Mouse (Mus musculus) forebrain, embryonic 15.5 days (tissue): ENCODE results near the gene Slco3a1. TPM values are rescaled to one million over a fixed set of nuclear protein-coding genes. Genes with fewer than 3 reads are reported as not detected.

Experiments used
- ATAC-seq: fragments of 200-750 bp; cut with Nextera tagmentation; replicated peaks from 2 replicates; pipeline ENCODE4 v1.8.0; 2017; ENCODE audit warnings: mild to moderate bottlenecking, moderate TSS enrichment, moderate library complexity
- H3K27ac ChIP-seq: fragments of 300-500 bp; sonication (generic); replicated peaks from 2 replicates; pipeline ENCODE4 v1.5.1; 2015; ENCODE audit warnings: mild to moderate bottlenecking, inconsistent platforms
- H3K27me3 ChIP-seq: fragments of 300-500 bp; sonication (generic); 2 replicates; pipeline ENCODE4 v1.6.1; 2015; ENCODE audit warnings: inconsistent platforms
- H3K36me3 ChIP-seq: fragments of 300-500 bp; sonication (generic); 2 replicates; pipeline ENCODE4 v1.6.1; 2015; ENCODE audit warnings: mild to moderate bottlenecking, inconsistent platforms
- H3K4me1 ChIP-seq: fragments of 300-500 bp; sonication (generic); 2 replicates; pipeline ENCODE4 v1.6.1; 2015; ENCODE audit warnings: inconsistent platforms
- H3K4me2 ChIP-seq: fragments of 300-500 bp; sonication (generic); replicated peaks from 2 replicates; pipeline ENCODE4 v1.6.1; 2015; ENCODE audit warnings: mild to moderate bottlenecking, inconsistent platforms
- H3K4me3 ChIP-seq: fragments of 300-500 bp; sonication (generic); 2 replicates; pipeline ENCODE4 v1.5.1; 2015; ENCODE audit warnings: mild to moderate bottlenecking, inconsistent platforms
- H3K9ac ChIP-seq: fragments of 300-500 bp; sonication (generic); replicated peaks from 2 replicates; pipeline ENCODE4 v1.6.1; 2015; ENCODE audit warnings: mild to moderate bottlenecking, inconsistent platforms
- H3K9me3 ChIP-seq: fragments of 300-500 bp; sonication (generic); 2 replicates; pipeline ENCODE4 v1.6.1; 2016; ENCODE audit warnings: inconsistent platforms
- WGBS: fragments of 180-500 bp; shearing (Covaris S2); methylation state at CpG from one replicate; pipeline ENCODE4 v1.1.7; 2015; ENCODE audit warnings: mixed read lengths; 5-methylcytosine and 5-hydroxymethylcytosine counted together
- polyA plus RNA-seq: library from polyadenylated mRNA; unstranded; fragments of >200 nt; fragmentation: Nextera tagmentation; extraction: Ambion mirVana; gene quantifications from 2 replicates; pipeline ENCODE4 v1.2.1, GENCODE M21; 2015

The Slco3a1 gene
- polyA plus RNA-seq, 1 experiment from 2014 or later, result 21.1 TPM

- Histone ChIP-seq H3K4me1 (no peaks in the 10 kb centered on the region), H3K27ac (no peak overlapping the region), H3K9me3 (no peaks in the 10 kb centered on the region), H3K9ac (no peak overlapping the region), H3K4me2 (no peak overlapping the region), H3K27me3 (no peaks in the 10 kb centered on the region), H3K4me3 (no peak overlapping the region), H3K36me3 (no peaks in the 10 kb centered on the region)
- no peak for ATAC-seq
- 80% methylated on average over 6 of the region's 6 CpGs for WGBS
Observed at GRCm38 (mm10) chr7:74546691-74547090, 7.9 kb downstream of the Slco3a1 start.

- no peak overlapping the region for H3K27ac ChIP-seq
- no peaks in the 10 kb centered on the region for H3K36me3 ChIP-seq
- 52% methylated on average over 6 of the region's 6 CpGs for WGBS
- H3K27me3 ChIP-seq, result no peaks in the 10 kb centered on the region
- no peak for ATAC-seq
- no peak overlapping the region for H3K9ac ChIP-seq
- no peak overlapping the region for H3K4me3 ChIP-seq
- H3K4me1 ChIP-seq, result no peaks in the 10 kb centered on the region
- no peak overlapping the region for H3K4me2 ChIP-seq
- no peaks in the 10 kb centered on the region for H3K9me3 ChIP-seq
Observed at GRCm38 (mm10) chr7:74545498-74545990, 9.0 kb downstream of the Slco3a1 start.

- 79% methylated on average over 7 of the region's 7 CpGs for WGBS
Observed at GRCm38 (mm10) chr7:74544306-74544705, 10.3 kb downstream of the Slco3a1 start.

GRCm38 (mm10) chr7:74541958-74542357, 12.6 kb downstream of the Slco3a1 start:
- no peak overlapping the region for H3K4me3 ChIP-seq
- no peaks in the 10 kb centered on the region for H3K36me3 ChIP-seq
- H3K4me1 ChIP-seq, result no peaks in the 10 kb centered on the region
- H3K9ac ChIP-seq, result no peak overlapping the region
- no peak for ATAC-seq
- H3K27me3 ChIP-seq, result no peaks in the 10 kb centered on the region
- no peaks in the 10 kb centered on the region for H3K9me3 ChIP-seq
- H3K4me2 ChIP-seq, result no peak overlapping the region
- H3K27ac ChIP-seq, result no peak overlapping the region
- WGBS, result 36% methylated on average over 4 of the region's 4 CpGs

More at GRCm38 (mm10) chr7:74544306-74544705, 10.3 kb downstream of the Slco3a1 start:
- no peak overlapping the region for H3K4me3 ChIP-seq
- no peak overlapping the region for H3K9ac ChIP-seq
- no peak for ATAC-seq
- H3K4me1 ChIP-seq, result no peaks in the 10 kb centered on the region
- H3K9me3 ChIP-seq, result no peaks in the 10 kb centered on the region
- H3K4me2 ChIP-seq, result no peak overlapping the region
- H3K27ac ChIP-seq, result no peak overlapping the region
- H3K27me3 ChIP-seq, result no peaks in the 10 kb centered on the region
- no peaks in the 10 kb centered on the region for H3K36me3 ChIP-seq

- 93% methylated on average over 7 of the region's 7 CpGs for WGBS
- no peak overlapping the region for H3K4me2 ChIP-seq
- no peak overlapping the region for H3K27ac ChIP-seq
- H3K9me3 ChIP-seq, result no peaks in the 10 kb centered on the region
- H3K27me3 ChIP-seq, result no peaks in the 10 kb centered on the region
- ATAC-seq, result no peak
- no peak overlapping the region for H3K4me3 ChIP-seq
- H3K9ac ChIP-seq, result no peak overlapping the region
- no peaks in the 10 kb centered on the region for H3K36me3 ChIP-seq
- H3K4me1 ChIP-seq, result no peaks in the 10 kb centered on the region
Observed at GRCm38 (mm10) chr7:74540933-74541725, 13.5 kb downstream of the Slco3a1 start.

GRCm38 (mm10) chr7:74536186-74536585, 18.4 kb downstream of the Slco3a1 start:
- Histone ChIP-seq H3K9ac (no peak overlapping the region), H3K4me1 (no peaks in the 10 kb centered on the region), H3K4me2 (no peak overlapping the region), H3K27ac (no peak overlapping the region), H3K27me3 (no peaks in the 10 kb centered on the region), H3K9me3 (no peaks in the 10 kb centered on the region), H3K4me3 (no peak overlapping the region), H3K36me3 (no peaks in the 10 kb centered on the region)
- WGBS, result 85% methylated on average over 4 of the region's 4 CpGs
- ATAC-seq, result no peak

GRCm38 (mm10) chr7:74531468-74532097, 23.0 kb downstream of the Slco3a1 start:
- H3K9me3 ChIP-seq, result no peaks in the 10 kb centered on the region
- no peak overlapping the region for H3K9ac ChIP-seq
- H3K4me2 ChIP-seq, result no peak overlapping the region
- WGBS, result 91% methylated on average over 7 of the region's 7 CpGs
- H3K4me3 ChIP-seq, result no peak overlapping the region
- H3K36me3 ChIP-seq, result no peaks in the 10 kb centered on the region
- H3K4me1 ChIP-seq, result no peaks in the 10 kb centered on the region
- H3K27me3 ChIP-seq, result no peaks in the 10 kb centered on the region
- no peak for ATAC-seq
- no peak overlapping the region for H3K27ac ChIP-seq

- Histone ChIP-seq H3K27ac (no peak overlapping the region), H3K4me1 (no peaks in the 10 kb centered on the region), H3K9ac (no peak overlapping the region), H3K4me3 (no peak overlapping the region), H3K9me3 (no peaks in the 10 kb centered on the region), H3K36me3 (no peaks in the 10 kb centered on the region), H3K27me3 (no peaks in the 10 kb centered on the region), H3K4me2 (no peak overlapping the region)
- 68% methylated on average over 2 of the region's 2 CpGs for WGBS
- no peak for ATAC-seq
Observed at GRCm38 (mm10) chr7:74529877-74530276, 24.7 kb downstream of the Slco3a1 start.

- no peak for ATAC-seq
- no peak overlapping the region for H3K4me3 ChIP-seq
- H3K9me3 ChIP-seq, result no peaks in the 10 kb centered on the region
- H3K4me1 ChIP-seq, result no peaks in the 10 kb centered on the region
- H3K27ac ChIP-seq, result no peak overlapping the region
- 45% methylated on average over 4 of the region's 4 CpGs for WGBS
- no peak overlapping the region for H3K9ac ChIP-seq
- no peaks in the 10 kb centered on the region for H3K36me3 ChIP-seq
- no peak overlapping the region for H3K4me2 ChIP-seq
- H3K27me3 ChIP-seq, result no peaks in the 10 kb centered on the region
Observed at GRCm38 (mm10) chr7:74529183-74529757, 25.3 kb downstream of the Slco3a1 start.

GRCm38 (mm10) chr7:74528182-74528581, 26.4 kb downstream of the Slco3a1 start:
- Histone ChIP-seq H3K4me2 (no peak overlapping the region), H3K4me1 (no peaks in the 10 kb centered on the region), H3K9me3 (no peaks in the 10 kb centered on the region), H3K4me3 (no peak overlapping the region), H3K27me3 (no peaks in the 10 kb centered on the region), H3K36me3 (no peaks in the 10 kb centered on the region), H3K27ac (no peak overlapping the region), H3K9ac (no peak overlapping the region)
- 83% methylated on average over 5 of the region's 5 CpGs for WGBS
- no peak for ATAC-seq

- no peaks in the 10 kb centered on the region for H3K9me3 ChIP-seq
- H3K4me2 ChIP-seq, result no peak overlapping the region
- no peak for ATAC-seq
- H3K36me3 ChIP-seq, result no peaks in the 10 kb centered on the region
- H3K27me3 ChIP-seq, result no peaks in the 10 kb centered on the region
- H3K27ac ChIP-seq, result no peak overlapping the region
- H3K4me3 ChIP-seq, result no peak overlapping the region
- WGBS, result 79% methylated on average over 6 of the region's 6 CpGs
- H3K9ac ChIP-seq, result no peak overlapping the region
- no peaks in the 10 kb centered on the region for H3K4me1 ChIP-seq
Observed at GRCm38 (mm10) chr7:74527689-74528088, 26.9 kb downstream of the Slco3a1 start.

- Histone ChIP-seq H3K9me3 (no peaks in the 10 kb centered on the region), H3K36me3 (no peaks in the 10 kb centered on the region), H3K27me3 (no peaks in the 10 kb centered on the region), H3K27ac (no peak overlapping the region), H3K9ac (no peak overlapping the region), H3K4me3 (no peak overlapping the region), H3K4me1 (0 out of 2 replicates have a peak, but pooled peaks cover 6% of the 10 kb centered on the region), H3K4me2 (no peak overlapping the region)
- no peak for ATAC-seq
- WGBS, result 95% methylated on average over 4 of the region's 4 CpGs
Observed at GRCm38 (mm10) chr7:74526030-74526429, 28.6 kb downstream of the Slco3a1 start.
